Mouse (Mus musculus) brown adipose tissue, adult 24 weeks (tissue): ENCODE measurements around the gene Hoxa5. TPM values are rescaled to one million over a fixed set of nuclear protein-coding genes. Genes with fewer than 3 reads are reported as not detected.

Experiments
- H3K27ac ChIP-seq: fragments of 200-500 bp; replicated peaks from 2 replicates; pipeline ENCODE4 v1.5.1; 2012; ENCODE audit warnings: low read depth, mild to moderate bottlenecking, low read length
- H3K4me1 ChIP-seq: fragments of 200-500 bp; 2 replicates; pipeline ENCODE4 v1.6.1; 2012; ENCODE audit warnings: low read length, mixed read lengths; ENCODE audit not compliant: control insufficient read depth, insufficient read depth, insufficient read length
- H3K4me3 ChIP-seq: fragments of 200-500 bp; 2 replicates; pipeline ENCODE4 v1.5.1; 2012; ENCODE audit warnings: low read depth, mild to moderate bottlenecking, low read length, moderate library complexity; ENCODE audit not compliant: insufficient read depth
- polyA plus RNA-seq: library from polyadenylated mRNA; stranded (reverse); fragments of >200 nt; gene quantifications from 2 replicates; pipeline ENCODE4 v1.2.4, GENCODE M21; 2012; ENCODE audit not compliant: missing spikeins, insufficient read depth, insufficient read length

Hoxa5 gene
- polyA plus RNA-seq, 1 experiment = 35.9 TPM

GRCm38 (mm10) chr6:52215771-52216535 lies 11.6 kb upstream of the Hoxa5 start:
- H3K27ac ChIP-seq = no peak overlapping the region
- peak overlapping the region; percentile 26 for H3K4me3 ChIP-seq
- H3K4me1 ChIP-seq = peaks cover 4% of the 10 kb centered on the region; the same call in 1 of the 2 replicates

GRCm38 (mm10) chr6:52215070-52215469 lies 10.7 kb upstream of the Hoxa5 start:
- Histone ChIP-seq H3K27ac (no peak overlapping the region), H3K4me1 (peaks cover 4% of the 10 kb centered on the region; the same call in 1 of the 2 replicates), H3K4me3 (no peak overlapping the region)

- Histone ChIP-seq H3K4me1 (peaks cover 4% of the 10 kb centered on the region; the same call in 1 of the 2 replicates), H3K27ac (no peak overlapping the region), H3K4me3 (no peak overlapping the region)
Observed at GRCm38 (mm10) chr6:52214271-52214670, 9.9 kb upstream of the Hoxa5 start.

- Histone ChIP-seq H3K4me1 (peaks cover 7% of the 10 kb centered on the region; the same call in 1 of the 2 replicates), H3K27ac (peak within 1 kb of the TSS; percentile 85)
Observed at GRCm38 (mm10) chr6:52213119-52213986, 9.0 kb upstream of the Hoxa5 start, which contains the start of the genes Hoxa3 and Gm28308. Gene Hoxa3, minus strand, starts transcription at chr6:52213336. Gene Gm28308, minus strand, starts transcription at chr6:52213339.

GRCm38 (mm10) chr6:52212556-52213118 lies 8.2 kb upstream of the Hoxa5 start:
- Histone ChIP-seq H3K4me3 (peak overlapping the region; percentile 76), H3K4me1 (peaks cover 7% of the 10 kb centered on the region; the same call in 1 of the 2 replicates), H3K27ac (peak overlapping the region; percentile 85)

More at GRCm38 (mm10) chr6:52213119-52213986, 9.0 kb upstream of the Hoxa5 start, which contains the start of the genes Hoxa3 and Gm28308:
- peak within 1 kb of the TSS; percentile 76 for H3K4me3 ChIP-seq

GRCm38 (mm10) chr6:52211961-52212360 lies 7.6 kb upstream of the Hoxa5 start:
- Histone ChIP-seq H3K4me1 (peaks cover 7% of the 10 kb centered on the region; the same call in 1 of the 2 replicates), H3K4me3 (peak overlapping the region; percentile 76), H3K27ac (0 out of 2 replicates have a peak overlapping the region, but pooled peaks have one; percentile 85)

GRCm38 (mm10) chr6:52211170-52211935 lies 7.0 kb upstream of the Hoxa5 start:
- Histone ChIP-seq H3K4me1 (peaks cover 7% of the 10 kb centered on the region; the same call in 1 of the 2 replicates), H3K27ac (no peak overlapping the region), H3K4me3 (peak overlapping the region; percentile 76)

GRCm38 (mm10) chr6:52209685-52210046 lies 5.3 kb upstream of the Hoxa5 start:
- peak overlapping the region; percentile 24; the same call in 1 of the 2 replicates for H3K27ac ChIP-seq
- peak overlapping the region; percentile 54; the same call in 1 of the 2 replicates for H3K4me3 ChIP-seq
- H3K4me1 ChIP-seq = 0 out of 2 replicates have a peak, but pooled peaks cover 3% of the 10 kb centered on the region

GRCm38 (mm10) chr6:52208868-52209684 lies 4.7 kb upstream of the Hoxa5 start:
- H3K27ac ChIP-seq = peak overlapping the region; percentile 24; the same call in 1 of the 2 replicates
- H3K4me3 ChIP-seq = peak overlapping the region; percentile 54
- 0 out of 2 replicates have a peak, but pooled peaks cover 3% of the 10 kb centered on the region for H3K4me1 ChIP-seq

- H3K4me3 ChIP-seq = peak within 1 kb of the TSS; percentile 73
- peak within 1 kb of the TSS; percentile 43; the same call in 1 of the 2 replicates for H3K27ac ChIP-seq
Observed at GRCm38 (mm10) chr6:52208072-52208867, 3.9 kb upstream of the Hoxa5 start, which contains the start of gene Hoxa6. Gene Hoxa6, minus strand, starts transcription at chr6:52208722.

GRCm38 (mm10) chr6:52207684-52207976 lies 3.2 kb upstream of the Hoxa5 start:
- Histone ChIP-seq H3K4me3 (no peak overlapping the region), H3K4me1 (0 out of 2 replicates have a peak, but pooled peaks cover 3% of the 10 kb centered on the region), H3K27ac (no peak overlapping the region)

More at GRCm38 (mm10) chr6:52208072-52208867, 3.9 kb upstream of the Hoxa5 start, which contains the start of gene Hoxa6:
- H3K4me1 ChIP-seq = 0 out of 2 replicates have a peak, but pooled peaks cover 3% of the 10 kb centered on the region

- 0 out of 2 replicates have a peak, but pooled peaks cover 3% of the 10 kb centered on the region for H3K4me1 ChIP-seq
- no peak overlapping the region for H3K4me3 ChIP-seq
- no peak overlapping the region for H3K27ac ChIP-seq
Observed at GRCm38 (mm10) chr6:52206882-52207683, 2.7 kb upstream of the Hoxa5 start.
